Mouse (Mus musculus) stomach, postnatal 0 days (tissue): ENCODE measurements around the gene Fyn.

ENCODE experiments used
- CTCF ChIP-seq: IDR thresholded peaks from 2 replicates; pipeline ENCODE4 v1.5.1; 2016; ENCODE audit warnings: antibody characterized with exemption, low read depth, mild to moderate bottlenecking, moderate library complexity
- EP300 ChIP-seq: optimal IDR thresholded peaks from 2 replicates; pipeline ENCODE3; 2016; ENCODE audit warnings: antibody characterized with exemption

- TF ChIP-seq CTCF (no peak), EP300 (no peak)
These were observed 22.7 kb upstream of the Fyn start for GRCm38 (mm10) chr10:39345921-39346320.
